Mouse (Mus musculus) forebrain, embryonic 14.5 days (tissue): ENCODE data around the gene Snx33. TPM values are rescaled to one million over a fixed set of nuclear protein-coding genes. Genes with fewer than 3 reads are reported as not detected.

Experiments used
- ATAC-seq: fragments of 200-750 bp; cut with Nextera tagmentation; 2 replicates; pipeline ENCODE4 v1.8.0; 2017; ENCODE audit warnings: mild to moderate bottlenecking, moderate library complexity
- DNase-seq: peaks from one replicate; pipeline ENCODE4 v3.0.0-alpha.2; 2015; ENCODE audit warnings: low spot score
- H3K27ac ChIP-seq: fragments of 300-500 bp; sonication (generic); 2 replicates; pipeline ENCODE4 v1.5.1; 2014; ENCODE audit warnings: low read depth, mild to moderate bottlenecking, control low read depth, low read length, moderate library complexity
- H3K27me3 ChIP-seq: fragments of 300-500 bp; sonication (generic); replicated peaks from 2 replicates; pipeline ENCODE4 v1.6.1; 2014; ENCODE audit warnings: low read length, control low read depth, mixed read lengths; ENCODE audit not compliant: control insufficient read depth, insufficient read depth
- H3K36me3 ChIP-seq: fragments of 300-500 bp; sonication (generic); 2 replicates; pipeline ENCODE4 v1.6.1; 2014; ENCODE audit warnings: low read length, control low read depth; ENCODE audit not compliant: control insufficient read depth, insufficient read depth
- H3K4me1 ChIP-seq: fragments of 300-500 bp; sonication (generic); 2 replicates; pipeline ENCODE4 v1.6.1; 2014; ENCODE audit warnings: antibody characterized with exemption, low read length, control low read depth; ENCODE audit not compliant: control insufficient read depth, insufficient read depth
- H3K4me2 ChIP-seq: fragments of 300-500 bp; sonication (generic); 2 replicates; pipeline ENCODE4 v1.6.1; 2014; ENCODE audit warnings: mild to moderate bottlenecking, control low read depth, low read length
- H3K4me3 ChIP-seq: fragments of 300-500 bp; sonication (generic); 2 replicates; pipeline ENCODE4 v1.5.1; 2014; ENCODE audit warnings: low read depth, low read length, control low read depth
- H3K9ac ChIP-seq: fragments of 300-500 bp; sonication (generic); 2 replicates; pipeline ENCODE4 v1.6.1; 2014; ENCODE audit warnings: mild to moderate bottlenecking, low read length, control low read depth, moderate library complexity
- H3K9me3 ChIP-seq: fragments of 300-500 bp; sonication (generic); replicated peaks from 2 replicates; pipeline ENCODE4 v1.6.1; 2016; ENCODE audit warnings: low read length, control low read depth, mixed read lengths; ENCODE audit not compliant: control insufficient read depth
- WGBS: fragments of 180-500 bp; shearing (Covaris S2); extraction: QIAGEN DNeasy Blood & Tissue Kit; methylation state at CpG from one replicate; pipeline ENCODE4 v1.1.7; 2014; 5-methylcytosine and 5-hydroxymethylcytosine counted together
- polyA plus RNA-seq: library from polyadenylated mRNA; unstranded; fragments of >200 nt; fragmentation: Nextera tagmentation; extraction: Ambion mirVana; gene quantifications from 2 replicates; pipeline ENCODE4 v1.2.1, GENCODE M21; 2014

Snx33 gene
- 1.7 and 1.9 TPM in 2 replicates for polyA plus RNA-seq

- under 1% methylated on average over 50 of the region's 50 CpGs for WGBS
- peaks cover 19% of the 10 kb centered on the region for H3K4me1 ChIP-seq
These were observed at the start of gene Snx33 for GRCm38 (mm10) chr9:56928041-56928811. Gene Snx33 (minus strand): TSS chr9:56928371.

GRCm38 (mm10) chr9:56975199-56975598 is 47.0 kb upstream of the Snx33 start:
- no peaks in the 10 kb centered on the region for H3K9me3 ChIP-seq
- ATAC-seq, result no peak
- peaks cover 16% of the 10 kb centered on the region for H3K36me3 ChIP-seq
- no peak overlapping the region for H3K4me2 ChIP-seq
- DNase-seq, result no peak
- H3K27me3 ChIP-seq, result no peaks in the 10 kb centered on the region
- H3K4me1 ChIP-seq, result no peaks in the 10 kb centered on the region
- H3K9ac ChIP-seq, result no peak overlapping the region
- no peak overlapping the region for H3K27ac ChIP-seq
- no peak overlapping the region for H3K4me3 ChIP-seq
- 85% methylated on average over 3 of the region's 3 CpGs for WGBS

More at GRCm38 (mm10) chr9:56928041-56928811, at the start of gene Snx33:
- Histone ChIP-seq H3K4me3 (peak within 1 kb of the TSS; percentile 60), H3K27ac (peak within 1 kb of the TSS; percentile 72; the same call in 1 of the 2 replicates), H3K27me3 (no peaks in the 10 kb centered on the region), H3K36me3 (no peaks in the 10 kb centered on the region), H3K4me2 (peak within 1 kb of the TSS; percentile 63), H3K9ac (peak within 1 kb of the TSS; percentile 54), H3K9me3 (no peaks in the 10 kb centered on the region)
- DNase-seq (peak; percentile 90), ATAC-seq (peak; percentile 89)

DNA sequence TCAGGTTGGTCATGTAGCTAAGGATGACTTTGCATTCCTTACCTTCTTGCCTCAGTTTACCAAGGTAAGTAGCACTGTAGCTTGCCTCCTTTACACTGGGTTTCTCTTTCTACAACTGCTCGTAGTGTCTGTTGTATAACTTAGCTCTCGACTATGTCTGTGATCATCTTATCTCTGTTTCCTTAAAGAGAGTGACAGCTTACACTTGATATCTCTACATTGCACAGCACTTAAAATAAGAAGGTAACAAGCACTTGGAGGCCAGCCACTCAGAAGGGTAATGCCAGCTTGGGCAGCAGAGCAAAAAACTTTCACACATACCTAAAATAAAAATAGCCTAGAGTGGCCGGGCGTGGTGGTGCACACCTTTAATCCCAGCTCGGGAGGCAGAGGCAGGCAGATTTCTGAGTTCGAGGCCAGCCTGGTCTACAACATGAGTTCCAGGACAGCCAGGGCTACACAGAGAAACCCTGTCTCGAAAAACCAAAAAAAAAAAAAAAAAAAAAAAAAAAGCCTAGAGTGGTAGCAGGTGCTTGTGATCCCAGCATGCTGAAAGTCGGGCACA is 45.9 kb upstream of the Snx33 start:
- H3K9me3 ChIP-seq, result no peaks in the 10 kb centered on the region
- ATAC-seq, result no peak
- H3K9ac ChIP-seq, result no peak overlapping the region
- H3K27me3 ChIP-seq, result no peaks in the 10 kb centered on the region
- no peak overlapping the region for H3K27ac ChIP-seq
- DNase-seq, result no peak
- WGBS, result 85% methylated on average over 8 of the region's 8 CpGs
- H3K4me2 ChIP-seq, result no peak overlapping the region
- H3K4me3 ChIP-seq, result no peak overlapping the region
- peaks cover 16% of the 10 kb centered on the region for H3K36me3 ChIP-seq
- H3K4me1 ChIP-seq, result no peaks in the 10 kb centered on the region

- DNase-seq (no peak), ATAC-seq (no peak)
- Histone ChIP-seq H3K4me2 (no peak overlapping the region), H3K27me3 (no peaks in the 10 kb centered on the region), H3K4me3 (no peak overlapping the region), H3K9ac (no peak overlapping the region), H3K4me1 (no peaks in the 10 kb centered on the region), H3K9me3 (no peaks in the 10 kb centered on the region), H3K36me3 (peaks cover 17% of the 10 kb centered on the region), H3K27ac (no peak overlapping the region)
- 81% methylated on average over 2 of the region's 2 CpGs for WGBS
These were observed 42.0 kb upstream of the Snx33 start for GRCm38 (mm10) chr9:56970158-56970557.

DNA sequence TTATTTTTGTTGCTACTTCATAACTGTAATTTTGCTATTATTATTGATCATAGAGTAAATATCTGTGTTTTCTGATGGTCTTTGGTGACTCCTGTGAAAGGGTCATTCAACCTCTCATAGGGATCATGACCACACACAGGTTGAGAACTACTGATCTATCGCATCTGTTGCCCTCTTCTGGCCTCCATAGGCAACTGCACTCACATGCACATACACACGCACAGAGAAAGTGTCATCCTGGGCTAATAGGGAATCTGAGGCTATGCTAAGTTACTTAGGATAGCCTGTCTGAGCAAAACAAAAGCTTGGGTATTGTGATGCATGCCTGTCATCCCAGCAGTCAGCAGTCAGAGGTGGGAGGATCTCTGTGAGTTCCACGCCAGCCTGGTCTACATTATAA is 33.4 kb upstream of the Snx33 start:
- H3K4me1 ChIP-seq, result no peaks in the 10 kb centered on the region
- no peaks in the 10 kb centered on the region for H3K27me3 ChIP-seq
- H3K36me3 ChIP-seq, result peaks cover 38% of the 10 kb centered on the region
- H3K9ac ChIP-seq, result no peak overlapping the region
- DNase-seq, result no peak
- ATAC-seq, result no peak
- no peak overlapping the region for H3K4me2 ChIP-seq
- WGBS, result 95% methylated on average over 3 of the region's 3 CpGs
- no peaks in the 10 kb centered on the region for H3K9me3 ChIP-seq
- no peak overlapping the region for H3K27ac ChIP-seq
- H3K4me3 ChIP-seq, result no peak overlapping the region

- no peaks in the 10 kb centered on the region for H3K9me3 ChIP-seq
- no peaks in the 10 kb centered on the region for H3K4me1 ChIP-seq
- no peaks in the 10 kb centered on the region for H3K27me3 ChIP-seq
- H3K4me2 ChIP-seq, result no peak overlapping the region
- H3K36me3 ChIP-seq, result peaks cover 21% of the 10 kb centered on the region
- H3K27ac ChIP-seq, result no peak overlapping the region
- H3K9ac ChIP-seq, result no peak overlapping the region
- H3K4me3 ChIP-seq, result no peak overlapping the region
- ATAC-seq (no peak), DNase-seq (no peak)
- WGBS, result 89% methylated on average over 2 of the region's 2 CpGs
These were observed 30.5 kb upstream of the Snx33 start for GRCm38 (mm10) chr9:56958689-56959088.

DNA sequence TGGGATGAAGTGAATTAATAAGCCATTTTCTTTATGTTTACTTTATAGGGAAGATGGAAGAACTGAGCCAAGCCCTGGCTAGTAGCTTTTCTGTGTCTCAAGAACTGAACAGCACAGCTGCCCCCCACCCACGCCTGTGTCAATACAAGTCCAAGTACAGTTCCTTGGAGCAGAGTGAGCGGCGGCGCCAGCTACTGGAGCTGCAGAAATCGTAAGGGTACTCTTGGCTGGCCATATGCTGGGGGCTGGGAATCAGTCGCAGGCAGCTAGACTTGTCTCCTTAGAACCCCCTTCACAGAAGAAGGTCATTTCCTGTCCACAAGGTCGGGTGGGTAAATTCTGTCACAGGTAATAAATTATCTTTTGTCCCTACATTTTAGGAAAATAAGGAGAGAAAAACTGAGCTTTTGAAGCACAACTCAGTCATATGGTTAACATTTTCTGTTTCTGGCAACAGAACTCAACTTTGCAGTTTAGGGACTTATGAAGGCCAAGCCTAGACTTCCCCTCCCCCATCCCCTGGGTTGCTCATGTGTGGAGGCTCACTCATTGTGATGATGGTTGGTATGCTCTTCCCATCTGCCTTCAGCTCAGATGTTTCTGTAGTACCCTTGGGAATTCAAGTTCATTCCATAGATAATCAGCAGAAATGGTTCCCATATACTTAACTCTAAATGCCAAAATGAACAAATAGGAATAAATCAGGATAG is 28.9 kb upstream of the Snx33 start:
- Histone ChIP-seq H3K27me3 (no peaks in the 10 kb centered on the region), H3K36me3 (0 out of 2 replicates have a peak, but pooled peaks cover 11% of the 10 kb centered on the region), H3K9me3 (no peaks in the 10 kb centered on the region), H3K4me3 (no peak overlapping the region), H3K4me2 (no peak overlapping the region), H3K9ac (no peak overlapping the region), H3K4me1 (no peaks in the 10 kb centered on the region), H3K27ac (no peak overlapping the region)
- ATAC-seq (no peak), DNase-seq (no peak)
- 84% methylated on average over 7 of the region's 7 CpGs for WGBS

DNA sequence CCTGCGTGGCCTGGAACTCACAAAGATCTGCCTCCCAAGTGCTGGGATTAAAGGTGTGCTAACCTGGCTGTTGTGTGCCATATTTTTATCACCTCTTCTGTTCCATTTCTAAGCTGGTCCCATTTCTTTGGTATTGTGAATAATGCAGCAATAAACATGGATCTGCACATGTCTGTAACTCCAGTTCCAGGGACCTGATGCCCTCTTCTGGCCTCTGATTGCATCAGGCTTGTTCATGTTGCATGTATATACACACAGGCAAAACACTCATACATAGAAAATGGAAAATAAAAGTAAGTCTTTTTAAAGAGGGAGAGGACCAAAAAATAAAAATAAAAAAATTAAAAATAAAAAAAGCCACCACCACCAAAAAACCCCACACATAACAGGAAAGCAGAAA is 25.4 kb upstream of the Snx33 start:
- Histone ChIP-seq H3K9ac (no peak overlapping the region), H3K9me3 (no peaks in the 10 kb centered on the region), H3K27ac (no peak overlapping the region), H3K36me3 (0 out of 2 replicates have a peak, but pooled peaks cover 3% of the 10 kb centered on the region), H3K4me3 (no peak overlapping the region), H3K4me1 (peaks cover 4% of the 10 kb centered on the region; the same call in 1 of the 2 replicates), H3K27me3 (no peaks in the 10 kb centered on the region), H3K4me2 (no peak overlapping the region)
- WGBS, result 93% methylated on average over 1 of the region's 1 CpGs
- ATAC-seq, result no peak
- DNase-seq, result no peak
